In genomic region chr9:79216432-79216831, GRCm38 (mm10) we compare ENCODE assay signal across 30 mouse cellular contexts.
DNase-seq lines count a peak whose midpoint lies in the region; ATAC-seq and TF ChIP-seq lines count a peak whose summit lies in the region.
"Had no signal": no experiment of that assay in that cellular context is flagged by ENCODE, and none has a peak within 500 bp of the region (broad histone marks: within the 10 kb centered on the region; RNA-seq: fewer than 3 reads in every experiment).

No protein-coding gene starts in this region.

- intact Hi-C loops in left cerebral cortex, adult 2 months (cut with DNase I), result loop anchor here (5.0 kb wide), 1 partner anchor 236 kb away; no protein-coding TSS in a partner anchor

- DNase-seq in embryonic facial prominence, embryonic 14.5 days (ENCODE audit: low spot score), result no peak
- DNase-seq in embryonic facial prominence, embryonic 10.5 days (ENCODE audit: low spot score), result no peak
- DNase-seq in heart, adult 11 months, result no peak
- no peak for DNase-seq in left cerebral cortex, adult 2 months (ENCODE audit: extremely low spot score in 1 of 2, low spot score in 2 of 2)
- no peak for DNase-seq in left cerebral cortex, adult 18-20 months (ENCODE audit: low spot score in 2 of 2)
- DNase-seq in adipocyte (ENCODE audit: low spot score), result no peak
- no peak for DNase-seq in ovary, postnatal 14 days (ENCODE audit: low spot score)
- DNase-seq: adrenal gland, postnatal 25 days; cerebellum, adult 2 months; cerebellum, postnatal 14 days; gastrocnemius, postnatal 36 days; heart, adult 2 months; heart, postnatal 14 days; kidney, postnatal 36 days; left cerebral cortex, postnatal 4 days; liver, postnatal 0 days; lung, postnatal 36 days; right cerebral cortex, postnatal 4 days; thymus, adult 18-20 months; thymus, postnatal 25 days had no signal

- no peak overlapping the region for H3K4me3 ChIP-seq in embryonic facial prominence, embryonic 14.5 days (ENCODE audit: low read depth, low read length)
- H3K4me3 ChIP-seq in embryonic facial prominence, embryonic 10.5 days, result no peak overlapping the region
- no peak overlapping the region for H3K4me3 ChIP-seq in heart, embryonic 13.5 days
- H3K4me3 ChIP-seq in left cerebral cortex, adult 2 months, result no peak overlapping the region
- H3K4me3 ChIP-seq: heart, adult 2 months; hindbrain, embryonic 12.5 days; layer of hippocampus, adult 2 months; liver, embryonic 12.5 days; neural tube, embryonic 12.5 days had no signal

- H3K27me3 ChIP-seq in embryonic facial prominence, embryonic 14.5 days (replicated peaks; ENCODE audit: control insufficient read depth, insufficient read depth, low read length), result no peaks in the 10 kb centered on the region
- H3K27me3 ChIP-seq in embryonic facial prominence, embryonic 10.5 days (replicated peaks; ENCODE audit: low read depth, poor library complexity, severe bottlenecking), result no peaks in the 10 kb centered on the region
- no peaks in the 10 kb centered on the region for H3K27me3 ChIP-seq in heart, embryonic 13.5 days (replicated peaks)
- H3K27me3 ChIP-seq: hindbrain, embryonic 12.5 days; liver, embryonic 12.5 days; neural tube, embryonic 12.5 days had no signal

- no peak overlapping the region for H3K9ac ChIP-seq in embryonic facial prominence, embryonic 14.5 days (ENCODE audit: low read depth, low read length)
- H3K9ac ChIP-seq in heart, embryonic 13.5 days, result no peak overlapping the region
- H3K9ac ChIP-seq: hindbrain, embryonic 12.5 days; liver, embryonic 12.5 days; liver, postnatal 0 days; neural tube, embryonic 12.5 days had no signal

- no peak overlapping the region for H3K4me2 ChIP-seq in embryonic facial prominence, embryonic 14.5 days (ENCODE audit: low read depth, low read length)
- H3K4me2 ChIP-seq in heart, embryonic 13.5 days, result no peak overlapping the region
- H3K4me2 ChIP-seq: hindbrain, embryonic 12.5 days; liver, embryonic 12.5 days; midbrain, embryonic 11.5 days; neural tube, embryonic 12.5 days had no signal

- 73% methylated on average over 2 of the region's 2 CpGs for WGBS in embryonic facial prominence, embryonic 14.5 days
- WGBS in embryonic facial prominence, embryonic 10.5 days, result 81% methylated on average over 2 of the region's 2 CpGs
- 47% methylated on average over 2 of the region's 2 CpGs for WGBS in heart, embryonic 13.5 days

- no peaks in the 10 kb centered on the region; the same call in 1 of the 2 replicates for H3K4me1 ChIP-seq in embryonic facial prominence, embryonic 14.5 days (ENCODE audit: control insufficient read depth, insufficient read depth, low read length)
- H3K4me1 ChIP-seq in embryonic facial prominence, embryonic 10.5 days, result no peaks in the 10 kb centered on the region
- peaks cover 11% of the 10 kb centered on the region for H3K4me1 ChIP-seq in heart, embryonic 13.5 days
- H3K4me1 ChIP-seq: hindbrain, embryonic 12.5 days; liver, embryonic 12.5 days; neural tube, embryonic 12.5 days had no signal

- ATAC-seq in embryonic facial prominence, embryonic 14.5 days (ENCODE audit: low read depth), result no peak
- ATAC-seq in heart, embryonic 13.5 days (ENCODE audit: extremely low read depth, insufficient number of reproducible peaks, low FRiP score, low TSS enrichment), result no peak
- ATAC-seq: forebrain, embryonic 16.5 days; intestine, embryonic 16.5 days; liver, embryonic 12.5 days; liver, postnatal 0 days; midbrain, embryonic 16.5 days had no signal

- no peaks in the 10 kb centered on the region for H3K9me3 ChIP-seq in embryonic facial prominence, embryonic 14.5 days (ENCODE audit: control insufficient read depth, low read length)
- no peaks in the 10 kb centered on the region for H3K9me3 ChIP-seq in embryonic facial prominence, embryonic 10.5 days
- H3K9me3 ChIP-seq in heart, embryonic 13.5 days, result no peaks in the 10 kb centered on the region
- H3K9me3 ChIP-seq: hindbrain, embryonic 12.5 days; liver, embryonic 12.5 days; neural tube, embryonic 12.5 days had no signal

- H3K36me3 ChIP-seq in embryonic facial prominence, embryonic 14.5 days (ENCODE audit: control insufficient read depth, insufficient read depth, low read length), result no peaks in the 10 kb centered on the region
- H3K36me3 ChIP-seq in embryonic facial prominence, embryonic 10.5 days (replicated peaks), result no peaks in the 10 kb centered on the region
- H3K36me3 ChIP-seq in heart, embryonic 13.5 days, result no peaks in the 10 kb centered on the region
- H3K36me3 ChIP-seq: hindbrain, embryonic 12.5 days; liver, embryonic 12.5 days; neural tube, embryonic 12.5 days had no signal

- no peak for TF ChIP-seq CTCF in left cerebral cortex, adult 2 months (IDR thresholded peaks at IDR 0.05)

- H3K27ac ChIP-seq in embryonic facial prominence, embryonic 14.5 days (replicated peaks; ENCODE audit: low read depth, low read length), result 0 out of 2 replicates have a peak overlapping the region, but pooled peaks have one; percentile 44
- H3K27ac ChIP-seq in embryonic facial prominence, embryonic 10.5 days (replicated peaks), result no peak overlapping the region
- H3K27ac ChIP-seq in heart, embryonic 13.5 days (replicated peaks), result peak overlapping the region; percentile 38
- 0 out of 2 replicates have a peak overlapping the region, but pooled peaks have one; percentile 16 for H3K27ac ChIP-seq in left cerebral cortex, adult 2 months
- H3K27ac ChIP-seq: heart, adult 2 months; hindbrain, embryonic 12.5 days; layer of hippocampus, adult 2 months; liver, embryonic 12.5 days; neural tube, embryonic 12.5 days; stomach, postnatal 0 days had no signal
